Mouse (Mus musculus): Measurements from ENCODE around the gene Pdcd7.

The Pdcd7 gene

DNA sequence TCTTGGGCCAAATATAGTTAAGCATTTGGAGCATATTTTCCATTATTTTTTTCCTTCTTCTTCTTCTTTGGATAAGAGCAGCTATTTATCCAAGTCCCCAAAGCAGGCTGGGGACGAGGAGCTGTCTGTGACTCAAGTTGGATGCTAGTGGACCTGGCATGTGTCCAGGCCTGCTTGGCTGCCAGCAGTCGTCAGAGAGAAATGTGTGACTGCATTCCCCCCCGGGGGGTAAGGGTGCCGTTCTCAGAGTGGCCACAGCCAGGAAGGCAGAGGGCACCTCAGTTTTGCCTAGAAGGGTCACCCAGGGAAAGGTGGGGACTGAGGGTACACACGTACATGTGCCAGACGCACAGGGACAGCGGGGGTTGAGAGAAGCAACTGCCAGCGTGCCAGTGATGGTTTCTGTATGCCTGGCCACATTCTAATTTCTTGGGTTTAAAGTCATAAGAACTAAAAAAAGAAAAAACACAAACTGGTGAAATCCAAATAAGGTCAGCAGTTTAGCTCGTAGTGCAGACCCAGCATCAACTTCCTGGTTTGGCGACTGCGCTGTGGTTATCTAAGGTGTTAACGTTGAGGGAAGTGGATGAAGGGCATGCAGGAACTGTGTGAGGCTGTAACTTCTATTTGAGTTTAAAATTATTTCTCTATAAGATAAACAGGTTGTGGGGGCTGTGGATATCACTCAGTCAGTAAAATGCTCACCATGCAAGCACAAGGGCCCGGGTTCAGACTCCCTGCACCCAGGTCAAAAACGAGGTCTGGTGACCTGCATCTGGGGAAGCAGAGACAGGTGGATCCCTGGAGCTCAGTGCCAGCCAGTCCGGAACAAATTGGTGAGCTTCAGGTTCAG is 58.7 kb downstream of the Pdcd7 start:
- peak; percentile 61 for DNase-seq

DNA sequence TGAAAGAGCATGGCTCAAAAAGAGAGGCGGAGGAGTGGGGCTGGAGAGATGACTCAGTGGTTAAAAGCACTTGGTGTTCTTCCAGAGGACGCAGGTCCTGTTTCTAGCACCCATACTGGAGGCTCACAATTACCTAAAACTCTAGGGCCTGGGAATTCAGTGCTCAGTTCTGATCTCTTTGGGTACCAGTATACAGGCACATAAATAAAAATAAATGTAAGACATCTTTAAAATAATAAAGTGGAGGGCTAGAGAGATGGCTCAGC is 59.2 kb downstream of the Pdcd7 start:
- no peak for DNase-seq

DNA sequence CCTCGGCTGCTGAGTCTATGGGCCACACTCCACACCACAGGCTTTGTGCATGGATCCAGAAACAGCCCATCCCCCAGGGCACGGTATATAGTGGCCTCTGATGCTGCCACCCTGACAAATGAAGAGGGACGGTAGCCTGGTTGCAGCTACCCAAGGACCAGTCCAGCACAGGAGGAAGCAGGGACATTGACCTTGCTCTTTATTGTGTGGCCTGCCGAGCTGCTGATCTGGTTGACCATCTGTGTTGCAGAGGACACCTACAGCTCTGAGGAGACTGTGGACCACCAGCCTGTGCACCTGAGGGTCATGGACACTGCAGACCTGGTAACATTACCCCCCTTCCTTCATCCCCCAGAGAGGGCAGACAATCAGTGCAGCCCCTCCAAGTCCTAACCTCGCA is 61.4 kb downstream of the Pdcd7 start:
- DNase-seq = no peak

DNA sequence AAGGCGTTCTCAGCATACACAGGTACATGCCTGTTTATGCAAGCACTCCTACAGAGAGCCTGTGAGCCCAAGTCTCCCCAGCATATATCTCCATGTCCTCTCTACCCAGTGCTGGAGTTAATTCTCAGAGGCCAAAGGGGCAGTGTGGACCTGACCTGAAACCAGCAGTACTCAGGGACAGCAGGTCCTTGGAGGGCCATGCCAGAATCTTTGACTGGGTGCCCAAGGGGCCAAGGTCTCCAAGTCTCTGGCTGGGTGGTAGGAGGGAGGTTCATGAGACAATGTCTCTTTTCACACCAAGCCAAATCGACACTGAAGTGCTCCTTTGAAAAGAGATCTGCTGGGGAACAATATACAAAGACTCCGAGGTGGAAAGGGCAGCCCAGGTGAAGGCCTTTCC is 62.0 kb downstream of the Pdcd7 start:
- DNase-seq = no peak

DNA sequence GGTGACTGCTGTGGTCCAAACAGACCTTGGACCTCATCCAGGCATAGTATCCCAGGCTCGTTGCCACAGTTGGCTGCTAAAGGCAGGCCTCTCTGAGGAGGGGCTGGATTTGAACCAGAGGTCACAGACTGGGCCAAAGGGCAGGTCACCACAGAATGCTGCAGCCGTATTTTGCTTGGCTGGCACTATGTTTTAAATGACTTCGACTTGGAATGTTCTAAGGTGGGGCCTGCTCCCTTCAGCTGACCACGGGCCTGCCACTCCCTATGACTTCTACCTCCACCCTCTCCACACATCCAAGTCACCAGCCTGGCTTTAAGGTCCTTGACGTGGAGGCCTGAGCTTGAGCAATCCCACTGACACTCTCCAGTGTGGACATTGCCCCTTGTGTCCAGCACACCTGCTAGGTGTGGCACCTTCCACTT is 63.0 kb downstream of the Pdcd7 start:
- no peak for DNase-seq

Measured in cerebellum, adult 9-10 months (tissue).